Mouse (Mus musculus) cerebellum, adult 9-11 months (tissue): Measurements from ENCODE around the gene Gm20388.
"Not testable (repeated sequence)": the region's sequence is repeated elsewhere in the genome, so short reads cannot be mapped to it uniquely, and the experiment has no call there.

Experiments used
- DNase-seq: peaks from one replicate; pipeline ENCODE4 v3.0.0; 2022

Gm20388 gene

DNA sequence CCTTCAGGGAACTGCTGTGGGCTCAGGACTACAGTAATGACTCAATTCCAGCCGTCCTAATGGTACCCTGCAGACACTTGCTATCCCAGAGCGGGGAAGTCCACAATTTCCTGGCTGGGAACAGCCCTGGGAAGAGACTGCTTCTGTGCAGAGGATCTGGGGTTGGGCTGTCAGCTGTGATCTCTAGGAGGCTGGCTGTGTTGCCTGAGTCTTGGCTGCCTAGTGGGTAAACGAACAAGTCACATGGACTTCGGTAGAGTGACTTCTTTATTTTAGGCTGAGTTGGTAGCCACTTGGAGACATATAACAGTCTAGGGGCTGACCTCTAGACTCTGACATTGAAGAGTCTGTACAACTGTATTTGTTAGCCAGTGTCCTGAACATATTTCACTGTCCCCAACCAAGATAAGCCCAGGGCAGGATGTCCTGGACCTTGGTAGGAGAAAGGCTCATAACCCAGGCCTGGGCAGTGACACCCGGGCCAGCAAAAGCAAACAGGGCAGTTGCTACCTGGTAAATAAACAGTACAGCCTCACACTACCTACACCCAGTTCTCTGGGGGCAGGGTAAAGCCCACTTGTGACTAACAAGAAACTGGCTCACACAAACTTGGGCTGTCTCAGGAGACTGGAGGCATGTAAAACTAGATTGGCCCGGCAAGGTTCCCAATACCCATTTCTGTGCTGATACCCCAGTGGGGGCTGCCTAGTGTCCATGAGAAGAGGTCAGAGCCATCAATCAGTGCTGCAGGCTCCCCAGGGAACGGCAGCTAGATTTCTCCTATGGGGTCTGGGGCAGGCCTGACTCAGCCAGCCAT is 3331.7 kb downstream of the Gm20388 start:
- DNase-seq = no peak

DNA sequence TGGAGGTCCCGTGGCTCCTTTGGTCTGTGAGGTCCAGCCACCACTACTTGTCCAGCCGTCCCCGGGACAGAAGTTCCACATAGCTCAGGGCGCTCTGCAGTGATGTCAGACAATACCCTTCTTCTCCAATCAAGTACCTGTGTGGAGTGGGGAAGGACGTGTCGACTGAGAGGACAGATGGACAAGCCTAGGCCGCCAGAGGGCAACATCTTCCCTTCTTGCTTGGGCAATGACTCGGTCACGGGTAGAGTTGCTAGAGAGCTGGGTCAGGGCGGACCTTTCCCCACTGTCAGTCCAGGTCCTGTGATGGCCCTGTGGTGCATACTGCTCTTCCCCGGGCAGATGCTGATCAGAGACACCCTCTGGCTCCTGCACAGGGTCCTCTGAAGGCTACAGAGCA is 3332.4 kb downstream of the Gm20388 start:
- DNase-seq = no peak

DNA sequence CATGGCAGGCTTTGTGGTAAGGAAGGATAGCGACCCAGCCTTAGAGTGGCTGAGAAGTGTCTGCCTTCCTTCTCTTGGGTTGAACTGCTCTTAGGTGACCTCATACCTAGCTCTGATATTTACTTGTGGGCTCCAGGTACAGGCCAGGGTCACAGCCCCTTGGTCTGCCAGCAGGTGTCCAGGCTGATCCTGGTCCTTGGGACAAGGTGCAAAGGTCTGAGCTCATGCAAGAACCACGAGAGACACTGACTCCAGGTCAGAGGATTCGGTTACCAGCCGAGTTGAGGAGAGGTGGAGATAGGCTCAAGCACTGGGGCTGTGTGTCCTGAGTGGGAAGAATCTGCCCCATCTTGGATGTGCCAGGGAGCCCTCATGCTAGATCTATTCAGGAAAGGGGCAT is 3333.7 kb downstream of the Gm20388 start:
- DNase-seq = no peak

DNA sequence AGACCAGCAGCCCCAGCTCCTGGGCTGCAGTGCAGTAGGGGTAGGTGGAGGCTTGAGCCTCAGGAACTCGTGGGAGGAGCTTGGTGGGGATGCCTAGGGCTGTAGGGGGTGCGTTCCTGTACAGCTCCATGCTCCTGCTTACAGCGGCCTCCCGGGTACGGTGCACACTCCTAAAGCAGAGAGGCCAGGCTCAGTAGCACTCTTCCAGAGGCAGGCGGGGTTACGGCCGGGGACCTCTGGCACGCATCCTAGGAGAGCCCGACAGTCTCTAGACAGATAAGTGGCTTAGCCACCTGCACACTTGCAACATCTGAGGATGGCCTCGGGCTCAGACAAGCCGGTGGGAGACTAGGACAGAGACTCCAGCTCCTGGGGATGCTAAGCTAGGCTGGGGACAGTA is 3334.9 kb downstream of the Gm20388 start:
- DNase-seq = no peak

DNA sequence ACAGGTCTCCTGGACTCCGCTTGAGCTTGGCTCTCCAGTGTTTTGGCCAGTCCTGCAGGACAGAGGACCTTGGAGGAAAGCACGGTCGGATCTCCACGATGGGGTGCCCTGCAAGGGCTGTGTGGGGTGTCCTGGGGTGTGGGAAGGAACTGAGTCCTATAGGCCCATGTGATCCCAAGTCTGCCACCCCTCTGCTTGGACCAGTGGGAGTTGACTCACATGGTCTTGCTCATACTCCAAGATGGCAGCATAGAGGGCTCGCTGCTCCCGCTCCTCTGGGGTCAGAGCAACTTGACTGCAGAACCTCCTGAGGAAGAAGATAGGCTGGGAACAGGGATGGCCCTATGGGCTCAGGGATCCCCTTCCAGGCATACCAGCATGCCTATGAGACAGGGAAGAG is 3337.1 kb downstream of the Gm20388 start:
- no peak for DNase-seq

DNA sequence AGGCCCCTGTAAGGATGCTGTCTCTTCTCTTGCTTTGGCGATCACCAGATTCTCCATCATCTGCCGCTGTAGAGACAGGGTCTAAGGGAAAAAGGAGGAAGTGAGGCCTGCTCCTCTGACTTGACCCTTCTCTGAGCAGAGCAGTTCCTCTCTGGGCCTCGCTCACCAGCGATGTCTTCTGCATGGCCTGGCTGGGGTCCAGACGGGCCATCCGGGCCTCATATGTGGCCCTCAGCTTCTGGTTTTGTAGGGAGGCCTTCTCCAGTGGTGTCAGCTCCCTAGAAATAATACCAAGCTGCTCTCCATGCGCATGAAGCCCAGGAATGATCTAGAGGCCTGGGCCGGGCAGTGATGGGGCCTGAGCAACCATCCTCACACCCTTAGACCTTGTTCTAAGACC is 3338.0 kb downstream of the Gm20388 start:
- no peak for DNase-seq

DNA sequence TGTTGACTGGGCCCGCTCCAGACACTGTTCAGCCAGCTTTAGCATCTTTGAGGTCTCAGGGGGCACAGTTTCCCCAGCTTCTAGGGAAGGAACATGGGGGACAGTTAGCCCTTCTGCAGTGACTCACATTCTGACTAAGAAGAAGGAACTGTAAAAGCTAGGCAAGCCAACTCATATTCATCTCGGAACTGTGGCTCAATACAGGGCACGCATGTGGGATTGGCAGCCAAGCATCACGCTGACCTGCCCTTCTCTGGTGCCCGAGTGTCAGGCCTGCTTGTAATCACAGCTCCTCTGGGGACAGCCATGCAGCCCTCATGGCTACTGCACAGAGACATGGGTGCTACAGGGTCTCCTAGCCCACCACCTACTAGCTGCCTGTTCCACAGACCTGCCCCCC is 3340.3 kb downstream of the Gm20388 start:
- DNase-seq = no peak

DNA sequence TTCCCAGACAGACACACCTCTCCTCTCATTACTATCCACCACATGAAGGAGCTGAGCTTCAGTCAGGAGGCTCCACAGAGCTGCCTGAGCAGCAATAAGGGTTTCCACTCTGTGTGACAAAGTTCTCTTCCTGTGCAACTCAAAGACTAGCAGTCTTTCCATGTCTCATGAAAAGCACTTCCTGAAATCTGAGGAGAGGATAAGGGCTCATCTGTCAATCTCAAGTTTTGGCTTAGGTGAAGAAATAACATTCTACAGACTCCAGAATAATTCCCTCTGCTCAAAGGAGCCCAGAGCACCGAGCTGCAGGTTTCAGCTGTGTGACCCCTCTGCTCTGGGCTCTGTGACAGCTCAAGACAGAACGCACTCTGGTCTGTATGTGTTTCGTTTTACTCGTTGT is 3342.3 kb downstream of the Gm20388 start:
- DNase-seq = no peak

DNA sequence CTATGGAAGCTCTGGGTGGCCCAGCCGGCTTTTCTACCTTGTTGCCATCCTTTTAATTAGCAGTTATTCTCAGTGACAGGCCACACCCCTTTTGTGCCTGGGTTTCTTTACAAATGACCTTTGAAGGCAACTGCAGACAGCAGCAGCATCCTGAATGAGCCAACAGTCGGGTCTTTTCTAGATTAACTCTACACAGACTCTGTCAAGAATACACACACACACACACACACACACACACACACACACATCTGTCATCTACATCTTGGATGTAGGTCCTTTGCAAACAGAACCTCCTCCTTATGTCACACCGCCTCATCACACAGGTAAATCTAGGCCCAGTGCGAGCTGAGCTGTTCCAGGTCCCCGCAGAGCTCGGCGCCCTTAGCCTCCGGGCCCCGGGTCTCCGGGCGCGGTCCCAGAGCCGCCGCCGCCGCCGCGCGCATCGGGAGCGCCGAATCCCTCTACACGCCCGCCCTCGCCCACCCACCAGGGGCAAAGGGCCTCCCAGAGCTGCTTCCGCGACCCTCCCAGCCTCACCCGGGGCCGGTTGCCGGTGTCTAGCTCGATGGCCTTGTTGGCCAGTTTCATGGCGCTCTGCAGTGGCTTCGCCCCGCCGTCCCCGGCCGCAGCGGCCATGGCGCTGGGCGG is 3342.9 kb downstream of the Gm20388 start:
- no peak for DNase-seq

DNA sequence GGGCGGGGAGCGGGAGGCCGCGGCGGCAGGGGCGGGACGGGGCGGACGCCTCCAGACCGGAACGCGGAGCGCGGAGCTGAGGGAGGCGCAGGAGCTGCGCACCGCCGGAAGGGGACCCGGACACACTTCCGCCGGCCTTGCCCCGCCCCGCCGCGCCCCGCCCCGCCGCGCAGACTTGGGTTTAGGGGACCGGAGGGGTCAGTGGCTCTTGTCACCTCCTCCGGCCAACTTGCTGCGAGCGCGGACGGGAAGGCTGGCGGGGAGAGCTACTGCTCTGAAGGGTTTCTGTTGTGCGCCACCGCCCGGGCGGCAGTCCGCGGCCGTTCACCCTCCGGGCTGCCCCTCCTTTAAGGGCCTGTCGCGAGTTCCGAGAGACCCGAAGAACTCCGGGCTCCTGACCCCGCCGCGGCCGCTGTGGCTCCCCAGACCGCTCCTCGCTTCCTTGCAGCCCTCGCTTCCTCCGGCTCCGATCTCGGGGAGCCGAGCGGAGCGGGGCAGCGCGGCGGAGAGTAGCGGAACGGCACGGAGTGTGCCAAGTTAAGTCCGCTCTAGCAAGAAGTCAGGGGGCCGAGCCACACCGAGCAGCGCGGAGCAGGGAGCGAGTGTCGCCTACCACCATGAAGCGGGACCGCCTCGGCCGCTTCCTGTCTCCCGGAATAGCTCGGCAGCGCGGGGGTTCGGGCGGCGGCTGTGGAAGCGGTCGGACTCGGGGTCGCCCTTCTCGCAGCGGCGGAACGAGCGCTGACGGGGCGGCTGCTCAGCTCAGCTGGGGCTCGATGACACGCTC is 3343.7 kb downstream of the Gm20388 start, which contains the start of the genes Zfp276 and Vps9d1:
TSS of gene Zfp276 (plus strand) at position 97 of the 787 bp plus-strand sequence.
TSS of gene Vps9d1 (minus strand) at position 250 of the 787 bp plus-strand sequence.
- peak; percentile 79 for DNase-seq

DNA sequence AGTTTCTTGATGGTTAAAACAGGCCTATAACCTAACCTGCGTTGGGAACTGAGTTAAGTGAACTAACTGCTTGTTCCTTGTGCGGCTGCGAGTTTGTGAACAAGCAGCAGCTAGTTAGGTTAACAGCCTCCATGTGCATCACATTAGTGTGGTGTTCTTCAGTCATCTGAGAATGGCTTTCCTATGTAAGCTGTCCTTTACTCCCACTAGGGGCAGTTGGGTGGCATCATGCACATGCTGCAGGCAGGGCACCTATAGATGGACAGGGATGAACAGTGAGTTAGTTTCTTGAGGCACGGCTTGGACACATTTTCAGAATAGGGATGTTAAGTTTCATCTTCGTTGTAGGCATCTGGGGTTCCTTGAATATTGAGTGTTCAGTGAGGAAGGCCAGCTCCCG is 3344.5 kb downstream of the Gm20388 start:
- no peak for DNase-seq

DNA sequence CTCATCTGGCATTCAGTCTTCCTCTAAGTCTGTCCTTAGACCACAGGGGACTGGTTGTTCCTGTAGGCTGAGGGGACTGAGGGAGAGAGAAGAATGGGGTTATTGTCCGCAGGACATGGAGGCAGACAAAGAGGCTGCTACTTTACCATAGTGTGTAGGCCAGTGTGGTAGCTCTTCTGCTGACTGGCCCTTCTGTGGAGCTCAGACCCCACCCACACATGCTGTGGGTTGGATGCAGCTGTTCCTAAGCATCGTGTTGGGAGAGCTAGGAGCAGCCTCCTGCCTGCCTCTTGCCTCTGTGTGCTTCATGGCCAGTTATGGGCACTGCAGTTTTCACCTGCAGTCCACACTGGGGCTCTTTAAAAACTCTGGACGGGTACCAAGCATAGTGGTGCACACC is 3346.5 kb downstream of the Gm20388 start:
- no peak for DNase-seq

DNA sequence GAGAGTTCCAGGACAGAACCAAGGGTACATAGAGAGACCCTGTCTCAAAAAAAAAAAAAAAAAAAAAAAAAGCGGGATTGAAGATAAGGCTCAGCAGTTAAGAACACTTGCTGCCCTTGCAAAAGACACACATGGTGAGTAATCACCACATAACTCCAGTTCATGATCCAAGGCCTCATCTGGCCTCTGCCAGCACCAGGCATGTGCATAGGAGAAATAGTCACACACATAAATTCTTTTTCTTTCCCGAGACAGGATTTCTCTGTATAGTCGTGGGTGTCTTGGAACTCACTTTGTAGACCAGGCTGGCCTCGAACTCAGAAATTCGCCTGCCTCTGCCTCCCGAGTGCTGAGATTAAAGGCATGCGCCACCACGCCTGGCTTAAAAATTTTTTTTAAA is 3347.0 kb downstream of the Gm20388 start:
- not testable (repeated sequence) for DNase-seq

DNA sequence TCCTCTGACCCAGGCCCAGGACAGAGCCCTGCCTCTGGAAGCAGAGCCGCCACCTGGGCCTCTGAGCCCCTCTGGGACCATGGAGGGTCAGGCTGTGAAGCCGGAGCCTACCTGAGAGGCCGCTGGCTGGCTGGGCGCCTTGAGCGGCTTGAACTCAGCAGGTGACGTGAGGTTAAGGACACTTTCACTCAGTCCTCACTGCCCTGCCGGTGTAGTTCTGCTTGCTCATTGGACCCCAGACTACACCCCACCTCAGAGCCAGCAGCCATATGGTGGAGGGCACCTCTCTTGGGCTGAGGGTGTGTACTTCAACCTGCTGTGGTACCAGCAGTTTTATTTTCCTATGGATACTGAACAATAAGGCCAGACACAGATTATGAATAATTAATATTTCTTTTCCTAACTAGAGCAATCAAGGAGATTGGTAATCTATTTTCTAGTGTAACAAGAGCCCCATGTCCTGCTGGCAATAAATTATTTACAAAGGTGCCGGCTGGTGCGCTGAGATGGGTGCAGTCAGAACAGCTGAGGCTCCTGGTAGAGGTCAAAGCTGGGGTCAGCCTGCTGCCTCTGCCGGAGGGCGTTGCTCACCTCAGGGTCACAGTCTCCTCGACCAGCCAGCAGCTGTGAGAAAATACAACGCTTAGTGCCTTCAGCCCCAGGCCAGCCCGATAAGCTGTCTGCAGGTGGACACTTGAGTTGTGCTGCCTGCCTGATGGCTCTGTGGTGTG is 3357.4 kb downstream of the Gm20388 start:
- no peak for DNase-seq

DNA sequence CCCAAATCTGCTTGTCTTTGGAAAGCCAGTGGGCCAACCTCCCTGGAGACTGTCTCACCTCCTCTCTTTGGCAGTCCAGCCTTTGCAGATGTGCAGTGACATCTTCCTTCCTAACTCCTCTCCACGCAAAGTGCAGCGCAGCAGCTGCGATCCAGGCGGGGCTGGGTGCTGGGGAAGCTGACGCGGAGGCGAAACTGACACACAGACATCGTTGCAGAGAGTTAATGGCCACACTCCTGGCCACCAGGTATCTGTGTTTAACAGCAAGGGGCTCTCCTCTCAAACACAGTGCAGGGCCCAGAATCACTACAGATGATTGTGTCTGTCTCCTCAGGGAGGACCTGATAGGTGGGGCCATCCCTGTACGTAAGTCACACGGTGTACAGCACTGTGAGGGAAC is 3360.5 kb downstream of the Gm20388 start:
- DNase-seq = no peak

DNA sequence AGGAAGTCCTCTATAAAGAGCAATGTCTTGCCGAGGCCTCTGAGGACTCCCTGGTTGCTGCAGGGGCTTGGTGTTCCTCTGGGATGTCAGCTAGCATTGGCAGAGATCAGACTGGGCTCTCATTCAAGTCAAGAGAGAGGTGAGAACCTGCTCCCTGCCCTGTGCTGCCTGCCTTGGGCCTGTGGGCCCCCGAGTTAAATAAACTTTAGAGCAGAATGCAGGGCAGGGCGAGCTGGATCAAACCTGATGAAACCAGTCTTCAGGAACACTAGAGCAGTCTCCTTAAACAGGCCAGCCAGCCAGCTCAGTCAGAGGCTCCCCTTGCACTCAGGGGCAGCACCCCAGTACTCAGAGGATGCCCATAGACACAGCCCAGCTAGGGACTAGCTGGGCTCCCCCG is 3361.3 kb downstream of the Gm20388 start:
- DNase-seq = no peak

DNA sequence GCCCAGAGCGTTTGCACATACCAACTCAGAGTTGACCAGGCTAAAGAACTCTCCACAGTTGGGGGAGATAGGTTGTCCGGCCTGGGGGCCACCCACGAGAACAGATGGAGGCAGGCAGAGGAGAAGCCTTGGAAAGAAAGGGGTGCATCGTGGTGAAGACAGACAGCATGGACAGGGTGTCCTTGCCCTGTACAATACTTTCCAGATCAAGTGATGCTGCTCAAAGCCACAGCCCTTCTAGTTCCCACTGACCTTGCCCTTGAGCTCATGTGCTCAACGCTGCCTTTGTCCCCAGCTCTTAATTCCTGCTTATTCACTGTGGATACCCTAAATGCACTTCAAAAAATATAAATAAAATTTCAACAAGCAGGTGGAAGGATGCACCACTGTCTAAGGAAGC is 3363.8 kb downstream of the Gm20388 start:
- DNase-seq = no peak

DNA sequence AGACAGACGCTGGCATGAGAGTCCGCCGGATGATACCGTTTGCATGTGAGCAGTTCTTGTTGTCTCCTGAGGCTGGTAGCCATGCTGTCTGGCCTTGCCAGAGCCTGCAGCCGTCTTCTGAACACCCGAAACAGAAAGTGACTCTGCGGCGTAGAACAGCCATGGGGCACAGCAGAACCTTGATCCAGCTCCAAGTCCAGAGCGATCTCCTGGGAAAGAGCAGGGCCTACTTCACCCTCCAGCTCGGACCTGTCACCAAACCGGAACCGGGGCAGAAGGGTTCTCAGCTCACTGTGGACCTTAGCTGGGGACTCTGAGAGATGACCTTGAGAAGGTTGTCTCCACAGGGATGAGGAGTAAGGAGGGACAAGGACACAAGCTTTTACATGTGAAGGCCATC is 3364.5 kb downstream of the Gm20388 start:
- DNase-seq = no peak

DNA sequence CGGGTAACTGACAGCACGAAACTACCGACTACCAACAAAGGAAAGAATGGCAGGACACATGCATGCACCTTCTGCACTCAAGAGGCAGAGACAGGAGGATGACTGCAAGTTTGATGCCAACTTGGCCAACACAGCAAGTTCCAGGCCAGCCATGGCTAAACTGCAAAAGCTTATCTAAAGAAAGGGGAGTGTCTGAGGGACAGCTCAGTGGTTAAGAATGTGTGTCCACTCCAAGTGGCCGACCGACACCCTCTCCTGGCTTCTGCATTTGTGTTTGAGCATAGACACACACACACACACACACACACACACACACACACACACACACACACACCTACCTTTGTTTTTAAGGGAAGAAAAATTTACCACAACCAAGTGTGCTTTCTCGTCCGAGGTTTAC is 3367.8 kb downstream of the Gm20388 start:
- no peak for DNase-seq

DNA sequence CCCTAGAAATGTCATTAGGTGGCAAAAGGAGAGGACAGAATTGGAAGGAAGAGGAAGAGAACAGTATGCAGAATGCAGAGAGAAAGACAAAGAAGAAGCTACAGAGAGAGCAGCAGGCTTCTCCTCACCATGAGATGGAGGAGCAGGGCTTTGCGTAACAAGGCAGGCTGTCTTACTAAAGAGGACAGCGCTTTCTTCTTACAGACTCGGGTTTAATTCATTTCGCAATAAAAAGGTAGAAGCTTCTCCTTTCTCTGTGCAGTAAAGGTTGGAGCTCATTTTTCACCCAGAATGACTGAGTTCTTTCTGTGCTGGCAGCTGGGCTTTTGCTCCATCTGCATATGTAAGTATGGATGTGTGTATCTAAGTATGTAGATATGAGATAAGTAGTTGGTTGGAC is 3369.2 kb downstream of the Gm20388 start:
- no peak for DNase-seq

DNA sequence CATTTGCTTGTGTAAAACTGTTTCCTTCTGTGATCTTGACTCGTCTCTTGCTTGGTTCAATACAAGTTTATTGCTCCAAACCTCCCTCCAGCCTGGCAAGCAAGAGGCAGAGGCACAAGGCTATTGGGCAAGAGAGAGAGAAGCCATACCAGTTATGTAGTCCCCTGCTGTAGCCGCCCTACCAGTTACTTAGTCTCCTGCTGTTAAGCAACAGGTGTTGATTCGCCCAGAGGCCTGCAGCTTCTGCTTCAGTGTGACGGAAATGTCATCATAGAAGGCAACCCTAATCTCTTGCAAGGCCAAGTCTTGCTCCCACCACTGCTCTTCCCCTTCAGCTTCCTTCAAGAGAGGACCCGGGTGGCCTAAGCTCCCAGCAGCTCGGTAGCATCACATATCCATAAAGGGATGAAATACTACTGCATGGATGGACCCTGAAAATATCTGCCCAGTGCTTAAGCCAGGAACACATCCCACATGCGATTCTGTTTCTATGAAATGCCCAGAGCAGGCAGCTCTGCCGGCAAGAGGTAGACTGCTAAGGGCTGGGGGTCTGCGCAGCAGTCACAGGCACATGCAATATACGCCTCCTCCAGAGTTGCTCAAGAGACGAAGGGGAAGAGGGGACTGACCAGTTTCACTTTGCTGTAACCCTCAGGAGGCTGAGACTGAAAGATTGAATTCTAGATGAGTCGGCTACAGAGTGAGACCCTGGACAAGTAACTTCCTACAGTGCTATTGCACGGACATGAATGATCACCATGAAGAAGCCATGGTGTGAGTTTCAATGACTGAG is 3369.9 kb downstream of the Gm20388 start:
- DNase-seq = no peak

DNA sequence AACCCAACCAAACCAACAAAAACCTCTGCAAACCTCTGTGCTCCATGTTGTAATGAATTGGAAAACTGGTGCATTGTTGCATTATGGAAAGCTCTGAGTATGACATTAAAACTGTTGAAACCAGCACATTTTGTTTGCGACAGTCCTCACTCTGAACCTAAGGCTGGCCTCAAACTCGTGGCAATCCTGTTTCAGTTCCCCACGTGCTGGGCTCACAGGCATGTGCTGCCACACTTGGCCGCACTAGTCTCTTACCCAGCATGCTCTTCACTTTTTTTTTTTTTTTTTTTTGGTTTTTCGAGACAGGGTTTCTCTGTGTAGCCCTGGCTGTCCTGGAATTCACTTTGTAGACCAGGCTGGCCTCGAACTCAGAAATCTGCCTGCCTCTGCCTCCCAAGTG is 3372.4 kb downstream of the Gm20388 start:
- DNase-seq = not testable (repeated sequence)
